In the genomic region with DNA sequence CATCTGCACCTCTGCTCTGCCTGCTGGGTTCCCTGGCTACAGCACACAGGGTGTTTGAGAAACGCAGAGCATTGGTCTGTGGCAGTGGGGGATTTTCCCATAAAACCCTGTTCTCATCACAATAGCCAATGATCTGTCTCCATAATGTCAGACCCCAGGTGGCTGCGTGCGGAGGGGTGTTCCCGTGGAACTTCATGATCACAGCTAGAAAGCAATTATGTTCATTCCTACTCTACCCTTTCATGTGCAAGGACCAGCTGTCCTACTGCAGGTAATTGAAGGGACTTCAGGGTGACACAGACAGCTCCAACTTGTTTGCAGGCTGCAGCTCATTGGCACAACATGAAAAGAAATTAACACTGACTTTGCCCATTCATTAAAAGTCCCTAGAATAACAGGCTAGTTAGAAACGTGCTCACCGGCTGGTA, we compare ENCODE assay signal across 13 mouse cellular contexts. TPM values are rescaled to one million over a fixed set of nuclear protein-coding genes. Genes with fewer than 3 reads are reported as not detected.
DNase-seq lines count a peak whose midpoint lies in the region; ATAC-seq and TF ChIP-seq lines count a peak whose summit lies in the region.
"Had no signal": no experiment of that assay in that cellular context is flagged by ENCODE, and none has a peak within 500 bp of the region (broad histone marks: within the 10 kb centered on the region; RNA-seq: fewer than 3 reads in every experiment).

No protein-coding gene starts in this region.

- ATAC-seq in hindbrain, embryonic 11.5 days (ENCODE audit: low FRiP score) = no peak
- ATAC-seq in forebrain, embryonic 16.5 days = peak; percentile 40
- ATAC-seq in midbrain, embryonic 13.5 days = peak; percentile 56; the same call in 1 of the 2 replicates
- no peak for ATAC-seq in liver, embryonic 12.5 days

- no peaks in the 10 kb centered on the region for H3K27me3 ChIP-seq in hindbrain, embryonic 11.5 days (ENCODE audit: control insufficient read depth, insufficient read depth, low read length)
- H3K27me3 ChIP-seq in hindbrain, embryonic 10.5 days (ENCODE audit: insufficient read depth, poor library complexity, severe bottlenecking) = no peaks in the 10 kb centered on the region
- no peaks in the 10 kb centered on the region for H3K27me3 ChIP-seq in ES-Bruce4 (ENCODE audit: control insufficient read depth, insufficient read depth, low read length, poor library complexity, severe bottlenecking)
- no peaks in the 10 kb centered on the region for H3K27me3 ChIP-seq in forebrain, embryonic 16.5 days (replicated peaks; ENCODE audit: control insufficient read depth, insufficient read depth, low read length)
- no peaks in the 10 kb centered on the region for H3K27me3 ChIP-seq in midbrain, embryonic 13.5 days
- no peaks in the 10 kb centered on the region for H3K27me3 ChIP-seq in liver, embryonic 12.5 days (replicated peaks)
- H3K27me3 ChIP-seq: limb, embryonic 13.5 days; lung, embryonic 15.5 days had no signal

- H3K4me2 ChIP-seq in hindbrain, embryonic 11.5 days (replicated peaks; ENCODE audit: low read depth, low read length) = no peak overlapping the region
- H3K4me2 ChIP-seq in forebrain, embryonic 16.5 days (ENCODE audit: low read length) = peak overlapping the region; percentile 19; the same call in 1 of the 2 replicates
- H3K4me2 ChIP-seq in midbrain, embryonic 13.5 days (replicated peaks) = peak overlapping the region; percentile 25; the same call in 1 of the 2 replicates
- no peak overlapping the region for H3K4me2 ChIP-seq in liver, embryonic 12.5 days
- H3K4me2 ChIP-seq: limb, embryonic 13.5 days; lung, embryonic 15.5 days had no signal

- DNase-seq in hindbrain, embryonic 11.5 days (ENCODE audit: low spot score) = peak; percentile 22
- no peak for DNase-seq in hindbrain, embryonic 10.5 days (ENCODE audit: low spot score)
- no peak for DNase-seq in gastrocnemius, postnatal 10 days
- DNase-seq in urinary bladder, postnatal 25 days (ENCODE audit: low spot score) = no peak
- DNase-seq: adrenal gland, adult 8-10 months; thymus, adult 18-20 months had no signal

- 0 out of 2 replicates have a peak, but pooled peaks have one; percentile 26 for TF ChIP-seq EP300 in ES-Bruce4 (IDR thresholded peaks at IDR 0.05; ENCODE audit: insufficient read depth, low read depth, low read length)

- no peak overlapping the region for H3K9ac ChIP-seq in hindbrain, embryonic 11.5 days (ENCODE audit: low read depth, low read length)
- no peak overlapping the region for H3K9ac ChIP-seq in ES-Bruce4 (ENCODE audit: low read depth, poor library complexity, severe bottlenecking)
- H3K9ac ChIP-seq in forebrain, embryonic 16.5 days (replicated peaks; ENCODE audit: low read depth, low read length) = 0 out of 2 replicates have a peak overlapping the region, but pooled peaks have one; percentile 32
- H3K9ac ChIP-seq in midbrain, embryonic 13.5 days (replicated peaks) = no peak overlapping the region
- no peak overlapping the region for H3K9ac ChIP-seq in liver, embryonic 12.5 days
- H3K9ac ChIP-seq: limb, embryonic 13.5 days; lung, embryonic 15.5 days had no signal

- H3K4me1 ChIP-seq in hindbrain, embryonic 11.5 days (replicated peaks; ENCODE audit: control insufficient read depth, insufficient read depth, low read length) = no peaks in the 10 kb centered on the region; the same call in 1 of the 2 replicates
- H3K4me1 ChIP-seq in hindbrain, embryonic 10.5 days (replicated peaks) = no peaks in the 10 kb centered on the region
- peaks cover 5% of the 10 kb centered on the region for H3K4me1 ChIP-seq in ES-Bruce4 (ENCODE audit: control insufficient read depth, insufficient read depth, low read length)
- peaks cover 7% of the 10 kb centered on the region for H3K4me1 ChIP-seq in forebrain, embryonic 16.5 days (replicated peaks; ENCODE audit: control insufficient read depth, insufficient read depth, low read length)
- H3K4me1 ChIP-seq in midbrain, embryonic 13.5 days (replicated peaks) = peaks cover 14% of the 10 kb centered on the region
- H3K4me1 ChIP-seq in liver, embryonic 12.5 days = peaks cover 26% of the 10 kb centered on the region
- H3K4me1 ChIP-seq: lung, embryonic 15.5 days had no signal

- H3K27ac ChIP-seq in hindbrain, embryonic 11.5 days (ENCODE audit: low read depth, low read length) = no peak overlapping the region
- H3K27ac ChIP-seq in hindbrain, embryonic 10.5 days = no peak overlapping the region
- H3K27ac ChIP-seq in ES-Bruce4 (ENCODE audit: insufficient read depth, low read length) = no peak overlapping the region
- no peak overlapping the region for H3K27ac ChIP-seq in forebrain, embryonic 16.5 days (ENCODE audit: low read length)
- peak overlapping the region; percentile 51; the same call in 1 of the 2 replicates for H3K27ac ChIP-seq in midbrain, embryonic 13.5 days
- H3K27ac ChIP-seq in liver, embryonic 12.5 days = no peak overlapping the region
- H3K27ac ChIP-seq: limb, embryonic 13.5 days; lung, embryonic 15.5 days had no signal

- no peak for TF ChIP-seq POLR2A in ES-Bruce4 (IDR thresholded peaks at IDR 0.05; ENCODE audit: insufficient read depth, low read length)

- no peaks in the 10 kb centered on the region for H3K9me3 ChIP-seq in hindbrain, embryonic 11.5 days (ENCODE audit: control insufficient read depth, low read length)
- H3K9me3 ChIP-seq in hindbrain, embryonic 10.5 days = no peaks in the 10 kb centered on the region
- no peaks in the 10 kb centered on the region for H3K9me3 ChIP-seq in ES-Bruce4 (replicated peaks; ENCODE audit: control insufficient read depth, insufficient read depth, low read length, poor library complexity, severe bottlenecking)
- H3K9me3 ChIP-seq in forebrain, embryonic 16.5 days (ENCODE audit: control insufficient read depth, low read length) = no peaks in the 10 kb centered on the region
- H3K9me3 ChIP-seq in midbrain, embryonic 13.5 days = no peaks in the 10 kb centered on the region
- no peaks in the 10 kb centered on the region for H3K9me3 ChIP-seq in liver, embryonic 12.5 days (replicated peaks)
- H3K9me3 ChIP-seq: lung, embryonic 15.5 days had no signal

- H3K36me3 ChIP-seq in hindbrain, embryonic 11.5 days (ENCODE audit: control insufficient read depth, insufficient read depth, low read length) = no peaks in the 10 kb centered on the region
- H3K36me3 ChIP-seq in hindbrain, embryonic 10.5 days = no peaks in the 10 kb centered on the region
- H3K36me3 ChIP-seq in ES-Bruce4 (ENCODE audit: control insufficient read depth, insufficient read depth, low read length, poor library complexity, severe bottlenecking) = no peaks in the 10 kb centered on the region
- H3K36me3 ChIP-seq in forebrain, embryonic 16.5 days (ENCODE audit: control insufficient read depth, insufficient read depth) = no peaks in the 10 kb centered on the region
- H3K36me3 ChIP-seq in midbrain, embryonic 13.5 days = no peaks in the 10 kb centered on the region
- H3K36me3 ChIP-seq in liver, embryonic 12.5 days = no peaks in the 10 kb centered on the region
- H3K36me3 ChIP-seq: limb, embryonic 13.5 days; lung, embryonic 15.5 days had no signal

- H3K4me3 ChIP-seq in hindbrain, embryonic 11.5 days (ENCODE audit: low read depth, low read length) = no peak overlapping the region
- H3K4me3 ChIP-seq in hindbrain, embryonic 10.5 days = no peak overlapping the region
- H3K4me3 ChIP-seq in ES-Bruce4 (ENCODE audit: low read depth, low read length) = no peak overlapping the region
- H3K4me3 ChIP-seq in forebrain, embryonic 16.5 days (replicated peaks; ENCODE audit: low read length) = no peak overlapping the region
- H3K4me3 ChIP-seq in midbrain, embryonic 13.5 days (replicated peaks) = no peak overlapping the region
- H3K4me3 ChIP-seq in liver, embryonic 12.5 days = no peak overlapping the region
- H3K4me3 ChIP-seq: erythroblast, embryonic 14.5 days; limb, embryonic 13.5 days; lung, embryonic 15.5 days had no signal

- TF ChIP-seq CTCF in ES-Bruce4 (IDR thresholded peaks at IDR 0.05; ENCODE audit: low read depth, low read length) = no peak

- WGBS in hindbrain, embryonic 11.5 days = 46% methylated on average over 6 of the region's 6 CpGs
- WGBS in hindbrain, embryonic 10.5 days = 57% methylated on average over 6 of the region's 6 CpGs
- 7% methylated on average over 6 of the region's 6 CpGs for WGBS in forebrain, embryonic 16.5 days
- WGBS in midbrain, embryonic 13.5 days = 31% methylated on average over 6 of the region's 6 CpGs
- WGBS in liver, embryonic 12.5 days (ENCODE audit: insufficient replicate concordance) = 72% methylated on average over 6 of the region's 6 CpGs

RNA-seq across cellular contexts. Expression of gene Rec114, which starts 3.6 kb away (rescaled TPM):
- 1.3 and 1.6 TPM in 2 replicates for polyA plus RNA-seq in hindbrain, embryonic 11.5 days (2014; fragmentation: Nextera tagmentation; extraction: Ambion mirVana)
- polyA plus RNA-seq in hindbrain, embryonic 10.5 days (2016; fragmentation: Nextera tagmentation; extraction: Ambion mirVana) = 0.73 and 1.7 TPM in 2 replicates
- polyA plus RNA-seq in ES-Bruce4 (2011; ENCODE audit: insufficient read depth, insufficient read length, low read depth, missing spikeins) = 6.1 and 7.7 TPM in 2 replicates
- 0.94 and 1.6 TPM in 2 replicates for polyA plus RNA-seq in forebrain, embryonic 16.5 days (2015; fragmentation: Nextera tagmentation; extraction: Ambion mirVana)
- polyA plus RNA-seq in midbrain, embryonic 13.5 days (2015; fragmentation: Nextera tagmentation; extraction: Ambion mirVana) = 1.3 and 1.5 TPM in 2 replicates
- total RNA-seq in gastrocnemius, postnatal 10 days (2021) = 1 to 10 TPM; 1.1 to 1.2 TPM
- polyA plus RNA-seq in liver, embryonic 12.5 days (2016; fragmentation: Nextera tagmentation; extraction: Ambion mirVana) = 23.5 and 27.4 TPM in 2 replicates

Comparison
In these comparisons a context has a peak if more than half of its experiments do, and no peak if none do; other contexts are left out.
1. ATAC-seq: peak in forebrain, embryonic 16.5 days (single experiment) and midbrain, embryonic 13.5 days (single experiment); none in hindbrain, embryonic 11.5 days (single experiment) and liver, embryonic 12.5 days (single experiment).
2. H3K4me2 ChIP-seq: peak in forebrain, embryonic 16.5 days (single experiment) and midbrain, embryonic 13.5 days (single experiment); none in hindbrain, embryonic 11.5 days (single experiment) and liver, embryonic 12.5 days (single experiment).